Mouse (Mus musculus) limb, embryonic 15.5 days (tissue): ENCODE measurements around the gene Sbno2. TPM values are rescaled to one million over a fixed set of nuclear protein-coding genes. Genes with fewer than 3 reads are reported as not detected.

Experiments
- ATAC-seq: fragments of 200-750 bp; cut with Nextera tagmentation; 2 replicates; pipeline ENCODE4 v1.8.0; 2017; ENCODE audit warnings: low read depth, moderate TSS enrichment; ENCODE audit not compliant: insufficient number of reproducible peaks, low FRiP score, low TSS enrichment
- H3K27ac ChIP-seq: fragments of 300-500 bp; sonication (generic); 2 replicates; pipeline ENCODE4 v1.5.1; 2015; ENCODE audit warnings: moderate library complexity, mild to moderate bottlenecking, inconsistent platforms
- H3K27me3 ChIP-seq: fragments of 300-500 bp; sonication (generic); 2 replicates; pipeline ENCODE4 v1.6.1; 2015; ENCODE audit warnings: inconsistent platforms
- H3K36me3 ChIP-seq: fragments of 300-500 bp; sonication (generic); 2 replicates; pipeline ENCODE4 v1.6.1; 2015; ENCODE audit warnings: inconsistent platforms
- H3K4me1 ChIP-seq: fragments of 300-500 bp; sonication (generic); 2 replicates; pipeline ENCODE4 v1.6.1; 2015; ENCODE audit warnings: inconsistent platforms
- H3K4me2 ChIP-seq: fragments of 300-500 bp; sonication (generic); 2 replicates; pipeline ENCODE4 v1.6.1; 2015; ENCODE audit warnings: mild to moderate bottlenecking, inconsistent platforms
- H3K4me3 ChIP-seq: fragments of 300-500 bp; sonication (generic); 2 replicates; pipeline ENCODE4 v1.5.1; 2015; ENCODE audit warnings: mild to moderate bottlenecking, inconsistent platforms
- H3K9ac ChIP-seq: fragments of 300-500 bp; sonication (generic); 2 replicates; pipeline ENCODE4 v1.6.1; 2015; ENCODE audit warnings: inconsistent platforms
- H3K9me3 ChIP-seq: fragments of 300-500 bp; sonication (generic); 2 replicates; pipeline ENCODE4 v1.6.1; 2016; ENCODE audit warnings: inconsistent platforms
- WGBS: fragments of 180-500 bp; shearing (Covaris S2); methylation state at CpG from one replicate; pipeline ENCODE4 v1.1.7; 2015; 5-methylcytosine and 5-hydroxymethylcytosine counted together
- polyA plus RNA-seq: library from polyadenylated mRNA; unstranded; fragments of >200 nt; fragmentation: Nextera tagmentation; extraction: Ambion mirVana; gene quantifications from 2 replicates; pipeline ENCODE4 v1.2.1, GENCODE M21; 2015

Sbno2 gene
- polyA plus RNA-seq, 1 experiment from 2014 or later, result 19.8 TPM

- Histone ChIP-seq H3K4me3 (peak within 1 kb of the TSS; percentile 91), H3K36me3 (peaks cover 44% of the 10 kb centered on the region), H3K9me3 (no peaks in the 10 kb centered on the region), H3K27me3 (no peaks in the 10 kb centered on the region), H3K4me2 (peak within 1 kb of the TSS; percentile 81), H3K4me1 (peaks cover 59% of the 10 kb centered on the region), H3K9ac (peak within 1 kb of the TSS; percentile 69), H3K27ac (peak within 1 kb of the TSS; percentile 100)
- peak; percentile 32 for ATAC-seq
- 1% methylated on average over 40 of the region's 42 CpGs for WGBS
Observed at GRCm38 (mm10) chr10:80147719-80148601, 42.6 kb upstream of the Sbno2 start, which contains the start of gene Midn. Midn (plus strand) TSS chr10:80148272.

DNA sequence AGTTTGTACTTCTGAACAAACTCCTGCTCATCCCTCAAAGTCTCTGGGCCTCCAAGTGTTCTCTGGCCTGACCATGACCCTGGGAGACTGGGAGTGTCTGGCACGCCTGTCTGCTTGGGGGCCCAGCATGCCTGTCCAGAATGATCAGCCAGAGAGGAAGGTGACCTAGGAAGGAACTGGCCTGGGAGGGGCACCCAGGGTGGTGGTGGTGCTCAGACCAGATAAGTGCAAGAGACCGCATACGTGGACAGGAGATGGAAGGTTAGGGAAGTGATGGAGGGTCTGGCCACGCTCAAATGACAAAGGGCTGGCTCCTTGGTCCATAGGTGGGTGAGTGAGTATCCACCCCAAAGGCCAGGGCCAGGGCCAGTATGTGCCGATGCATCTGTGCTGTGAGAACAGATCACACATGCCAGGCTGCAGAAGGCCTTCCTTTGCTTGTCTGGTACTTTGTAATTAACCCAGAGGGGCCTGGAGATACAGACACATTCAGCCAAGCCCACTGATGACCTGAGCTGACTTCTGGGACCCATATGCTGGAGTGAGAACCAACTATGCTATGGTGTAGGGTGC is 41.9 kb upstream of the Sbno2 start:
- Histone ChIP-seq H3K9ac (no peak overlapping the region), H3K27ac (peak overlapping the region; percentile 100), H3K4me3 (peak overlapping the region; percentile 91), H3K4me2 (peak overlapping the region; percentile 81), H3K27me3 (no peaks in the 10 kb centered on the region), H3K36me3 (peaks cover 38% of the 10 kb centered on the region), H3K9me3 (no peaks in the 10 kb centered on the region), H3K4me1 (peaks cover 56% of the 10 kb centered on the region)
- ATAC-seq, result no peak
- WGBS, result 67% methylated on average over 5 of the region's 5 CpGs

DNA sequence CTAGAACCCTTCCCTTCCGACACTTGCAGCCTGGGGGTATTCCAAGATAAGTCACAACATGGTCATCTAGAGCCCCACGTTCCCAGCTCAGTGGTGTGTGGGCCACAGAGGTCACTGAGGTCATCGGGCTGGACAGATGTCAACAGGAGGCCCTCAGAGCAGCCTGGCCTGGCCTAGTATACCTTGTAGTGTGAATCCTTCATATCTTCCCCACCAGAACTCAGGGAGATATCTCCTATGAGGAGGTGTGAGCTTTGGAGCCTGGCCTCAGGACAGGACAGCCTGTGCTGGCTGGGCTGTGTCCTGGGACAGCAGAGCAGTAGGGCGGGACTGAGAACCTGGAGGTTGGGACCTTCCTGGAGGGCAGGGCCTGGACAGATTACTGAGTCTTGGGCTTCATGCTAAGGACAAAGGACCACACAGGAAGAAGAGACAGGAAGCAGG is 41.2 kb upstream of the Sbno2 start:
- H3K9ac ChIP-seq, result no peak overlapping the region
- H3K9me3 ChIP-seq, result no peaks in the 10 kb centered on the region
- no peak overlapping the region for H3K4me2 ChIP-seq
- WGBS, result 71% methylated on average over 4 of the region's 4 CpGs
- no peaks in the 10 kb centered on the region for H3K27me3 ChIP-seq
- H3K27ac ChIP-seq, result peak overlapping the region; percentile 100
- H3K4me3 ChIP-seq, result no peak overlapping the region
- H3K4me1 ChIP-seq, result peaks cover 53% of the 10 kb centered on the region
- peaks cover 36% of the 10 kb centered on the region for H3K36me3 ChIP-seq
- ATAC-seq, result no peak

GRCm38 (mm10) chr10:80145896-80146295 is 40.5 kb upstream of the Sbno2 start:
- H3K4me2 ChIP-seq, result no peak overlapping the region
- H3K9ac ChIP-seq, result no peak overlapping the region
- WGBS, result 76% methylated on average over 6 of the region's 6 CpGs
- H3K4me3 ChIP-seq, result no peak overlapping the region
- H3K27me3 ChIP-seq, result no peaks in the 10 kb centered on the region
- peaks cover 56% of the 10 kb centered on the region for H3K4me1 ChIP-seq
- no peaks in the 10 kb centered on the region for H3K9me3 ChIP-seq
- ATAC-seq, result no peak
- peak overlapping the region; percentile 100; the same call in 1 of the 2 replicates for H3K27ac ChIP-seq
- H3K36me3 ChIP-seq, result peaks cover 32% of the 10 kb centered on the region

DNA sequence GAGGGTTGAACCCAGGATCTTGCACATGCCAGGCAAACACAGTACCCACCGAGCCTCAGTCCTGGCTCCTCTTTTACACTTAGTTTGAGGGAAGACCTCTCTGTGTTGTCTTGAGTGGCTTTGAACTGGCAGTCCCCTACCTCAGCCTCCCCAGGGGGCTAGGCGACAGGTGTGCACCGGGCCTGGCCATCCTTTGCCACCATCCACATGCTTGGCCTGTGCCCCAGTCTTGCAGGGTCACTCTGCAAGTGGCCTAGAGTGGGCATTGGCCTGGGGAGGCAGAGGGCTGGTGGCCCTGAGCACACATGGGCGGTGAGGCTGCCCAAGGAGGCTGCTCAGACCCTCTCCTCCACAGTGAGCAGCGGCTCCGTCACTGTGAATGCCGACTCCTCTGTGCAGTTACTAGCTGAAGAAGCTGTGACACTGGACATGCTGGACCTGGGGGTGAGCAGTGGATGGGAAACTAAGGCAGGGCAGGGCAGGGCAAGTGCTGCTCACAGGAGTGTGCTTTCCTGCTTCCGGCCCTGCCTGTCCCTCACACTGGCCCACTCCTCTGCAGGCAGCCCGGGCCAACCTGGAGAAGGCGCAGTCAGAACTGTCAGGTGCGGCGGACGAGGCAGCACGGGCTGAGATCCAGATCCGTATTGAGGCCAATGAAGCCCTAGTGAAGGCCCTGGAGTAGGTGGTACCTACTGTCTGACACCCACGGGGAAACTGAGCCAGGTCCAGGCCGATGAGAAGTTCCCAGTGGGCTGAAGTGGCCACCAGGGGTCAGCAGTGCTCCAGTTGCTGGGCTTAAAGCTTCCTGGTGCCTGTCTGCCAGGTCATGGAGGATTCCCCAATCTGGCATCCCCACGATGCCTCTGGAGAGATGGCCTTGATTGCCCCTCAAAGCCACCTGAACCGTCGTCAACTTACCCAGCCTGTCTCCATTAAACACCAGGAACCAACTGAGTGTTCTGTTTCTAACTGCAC is 39.8 kb upstream of the Sbno2 start:
- no peak for ATAC-seq
- no peak overlapping the region for H3K4me3 ChIP-seq
- no peaks in the 10 kb centered on the region for H3K9me3 ChIP-seq
- H3K27ac ChIP-seq, result peak overlapping the region; percentile 100; the same call in 1 of the 2 replicates
- 71% methylated on average over 20 of the region's 20 CpGs for WGBS
- H3K4me1 ChIP-seq, result peaks cover 59% of the 10 kb centered on the region
- H3K9ac ChIP-seq, result no peak overlapping the region
- H3K4me2 ChIP-seq, result no peak overlapping the region
- H3K36me3 ChIP-seq, result peaks cover 32% of the 10 kb centered on the region
- no peaks in the 10 kb centered on the region for H3K27me3 ChIP-seq

- Histone ChIP-seq H3K27me3 (no peaks in the 10 kb centered on the region), H3K4me3 (no peak overlapping the region), H3K9ac (no peak overlapping the region), H3K4me2 (no peak overlapping the region), H3K9me3 (no peaks in the 10 kb centered on the region), H3K27ac (no peak overlapping the region), H3K36me3 (peaks cover 32% of the 10 kb centered on the region), H3K4me1 (peaks cover 64% of the 10 kb centered on the region)
- ATAC-seq, result no peak
- 92% methylated on average over 12 of the region's 12 CpGs for WGBS
Observed at GRCm38 (mm10) chr10:80144159-80144558, 38.8 kb upstream of the Sbno2 start.

DNA sequence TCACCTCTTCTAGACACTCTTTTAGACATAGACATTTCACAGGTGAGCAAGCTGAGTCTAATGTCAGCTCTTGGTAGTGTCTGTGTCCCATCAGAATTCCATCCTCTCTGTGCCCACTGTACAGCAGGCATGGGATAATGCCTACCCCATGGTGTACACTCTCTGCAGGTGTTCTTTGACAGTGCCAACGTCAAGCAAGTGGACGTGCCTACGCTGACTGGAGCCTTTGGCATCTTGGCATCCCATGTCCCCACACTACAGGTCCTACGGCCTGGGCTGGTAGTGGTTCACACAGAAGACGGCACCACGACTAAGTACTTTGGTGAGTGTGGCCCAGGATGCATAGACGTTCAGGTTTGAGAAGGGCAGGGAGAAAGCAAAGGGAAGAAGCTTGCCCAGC is 38.3 kb upstream of the Sbno2 start:
- no peak for ATAC-seq
- Histone ChIP-seq H3K4me3 (0 out of 2 replicates have a peak overlapping the region, but pooled peaks have one; percentile 82), H3K4me1 (peaks cover 67% of the 10 kb centered on the region), H3K9me3 (no peaks in the 10 kb centered on the region), H3K4me2 (no peak overlapping the region), H3K27ac (no peak overlapping the region), H3K9ac (no peak overlapping the region), H3K27me3 (no peaks in the 10 kb centered on the region), H3K36me3 (peaks cover 32% of the 10 kb centered on the region)
- WGBS, result 90% methylated on average over 7 of the region's 7 CpGs

DNA sequence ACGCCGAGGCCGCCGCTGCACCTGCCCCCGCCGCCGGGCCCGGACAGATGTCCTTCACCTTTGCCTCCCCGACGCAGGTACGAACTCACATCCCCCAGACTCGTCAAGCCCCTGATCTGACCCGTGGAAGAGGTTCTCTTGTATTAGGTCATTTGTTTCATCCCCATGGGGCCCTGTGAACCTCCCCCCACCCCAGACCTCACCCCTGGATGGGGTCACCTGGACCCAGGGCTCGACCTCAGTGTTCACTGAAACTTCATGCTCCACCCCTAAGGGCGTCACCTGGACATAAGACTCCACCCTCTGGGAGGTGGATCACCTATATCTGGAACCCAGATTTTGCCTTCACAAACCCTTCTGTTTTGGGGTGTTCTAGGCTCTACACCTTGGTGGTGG is 37.2 kb upstream of the Sbno2 start:
- Histone ChIP-seq H3K4me2 (peak overlapping the region; percentile 87), H3K4me3 (peak overlapping the region; percentile 82), H3K27me3 (no peaks in the 10 kb centered on the region; the same call in 1 of the 2 replicates), H3K4me1 (peaks cover 73% of the 10 kb centered on the region), H3K9me3 (no peaks in the 10 kb centered on the region), H3K36me3 (peaks cover 32% of the 10 kb centered on the region), H3K9ac (peak overlapping the region; percentile 80), H3K27ac (peak overlapping the region; percentile 90)
- WGBS, result under 1% methylated on average over 15 of the region's 15 CpGs
- ATAC-seq, result no peak

DNA sequence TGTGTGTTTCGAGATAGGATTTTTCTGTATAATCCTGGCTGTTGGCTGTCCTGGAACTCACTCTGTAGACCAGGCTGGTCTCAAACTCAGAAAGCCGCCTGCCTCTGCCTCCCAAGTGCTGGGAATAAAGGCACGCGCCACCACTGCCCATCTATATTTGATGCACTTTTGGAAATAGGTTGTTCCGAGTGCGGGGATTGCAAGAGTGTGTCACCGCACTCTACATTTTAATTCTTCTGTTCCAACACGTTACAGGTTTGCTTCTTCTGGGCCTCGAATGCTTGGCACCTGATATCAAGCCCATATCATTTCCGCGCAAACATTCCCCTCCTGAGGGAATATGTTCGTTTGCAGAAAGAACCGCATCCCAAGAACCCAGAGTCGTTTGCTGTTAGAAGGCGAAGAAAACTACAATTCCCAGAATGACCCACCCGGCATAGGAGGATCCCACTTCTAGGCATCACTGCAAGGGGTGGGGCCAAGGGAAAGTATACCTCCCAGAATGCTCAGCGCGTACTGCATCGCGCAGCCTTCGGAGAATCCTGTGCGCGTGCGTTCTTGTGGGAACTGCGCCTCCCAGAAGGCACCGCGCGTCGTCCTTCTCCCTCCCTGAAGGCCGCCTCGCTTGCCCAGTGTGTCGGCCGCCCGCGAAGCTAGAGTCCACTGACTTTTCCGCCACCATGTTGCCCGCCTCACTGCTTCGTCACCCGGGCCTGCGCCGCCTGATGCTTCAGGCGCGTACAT is 36.6 kb upstream of the Sbno2 start:
- Histone ChIP-seq H3K4me2 (peak overlapping the region; percentile 87), H3K4me1 (peaks cover 73% of the 10 kb centered on the region), H3K27ac (peak overlapping the region; percentile 90), H3K9ac (peak overlapping the region; percentile 80), H3K36me3 (peaks cover 32% of the 10 kb centered on the region), H3K9me3 (no peaks in the 10 kb centered on the region), H3K4me3 (peak overlapping the region; percentile 82), H3K27me3 (peaks cover 5% of the 10 kb centered on the region)
- ATAC-seq, result peak; percentile 87
- WGBS, result under 1% methylated on average over 43 of the region's 43 CpGs

- ATAC-seq, result peak; percentile 26
- Histone ChIP-seq H3K9me3 (no peaks in the 10 kb centered on the region), H3K4me2 (peak overlapping the region; percentile 61), H3K4me1 (peaks cover 73% of the 10 kb centered on the region), H3K4me3 (peak overlapping the region; percentile 82), H3K36me3 (peaks cover 29% of the 10 kb centered on the region), H3K27me3 (peaks cover 12% of the 10 kb centered on the region), H3K9ac (no peak overlapping the region; the same call in 1 of the 2 replicates), H3K27ac (peak overlapping the region; percentile 87)
- WGBS, result under 1% methylated on average over 23 of the region's 29 CpGs
Observed at GRCm38 (mm10) chr10:80141243-80141642, 35.9 kb upstream of the Sbno2 start.

DNA sequence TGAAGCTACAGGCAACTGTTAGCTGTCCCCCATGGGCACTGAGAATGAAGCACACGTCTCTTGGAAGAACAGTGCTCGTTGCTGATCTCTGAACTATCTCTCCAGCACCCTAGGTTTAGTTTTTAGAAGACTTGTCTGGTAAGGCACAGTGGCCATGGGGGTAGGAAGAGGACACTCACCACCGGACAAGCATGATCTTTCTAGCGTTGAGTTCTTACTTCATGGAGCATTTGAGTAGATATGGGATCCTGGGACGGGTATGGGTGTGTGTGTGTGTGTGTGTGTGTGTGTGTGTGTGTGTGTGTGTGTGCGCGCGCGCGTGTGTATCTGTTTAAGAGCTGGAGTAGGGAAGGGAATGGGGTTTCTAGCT is 35.3 kb upstream of the Sbno2 start, which contains the start of gene Cbarp:
Gene Cbarp (minus strand): TSS at position 170 of the 370 bp plus-strand sequence.
- no peak within 1 kb of the TSS; the same call in 1 of the 2 replicates for H3K9ac ChIP-seq
- peaks cover 14% of the 10 kb centered on the region for H3K27me3 ChIP-seq
- no peak for ATAC-seq
- peak within 1 kb of the TSS; percentile 87 for H3K27ac ChIP-seq
- peak within 1 kb of the TSS; percentile 61 for H3K4me2 ChIP-seq
- peaks cover 68% of the 10 kb centered on the region for H3K4me1 ChIP-seq
- H3K36me3 ChIP-seq, result peaks cover 24% of the 10 kb centered on the region
- H3K9me3 ChIP-seq, result no peaks in the 10 kb centered on the region
- H3K4me3 ChIP-seq, result peak within 1 kb of the TSS; percentile 82
- 76% methylated on average over 10 of the region's 10 CpGs for WGBS
